In genomic region chr2:128746621-128747151, GRCm38 (mm10) we compare ENCODE assay signal across 9 mouse cellular contexts. TPM values are rescaled to one million over a fixed set of nuclear protein-coding genes. Genes with fewer than 3 reads are reported as not detected.
A peak's percentile ranks its signal among the peaks of the same experiment; 100 is the strongest.
DNase-seq lines count a peak whose midpoint lies in the region; ATAC-seq lines count a peak whose summit lies in the region.
"Had no signal": no experiment of that assay in that cellular context is flagged by ENCODE, and none has a peak within 500 bp of the region (broad histone marks: within the 10 kb centered on the region; RNA-seq: fewer than 3 reads in every experiment).

No protein-coding gene starts in this region.

- H3K36me3 ChIP-seq in liver, embryonic 11.5 days (ENCODE audit: control insufficient read depth, insufficient read depth, low read length), result no peaks in the 10 kb centered on the region
- H3K36me3 ChIP-seq in liver, embryonic 12.5 days, result no peaks in the 10 kb centered on the region
- peaks cover 3% of the 10 kb centered on the region; the same call in 1 of the 2 replicates for H3K36me3 ChIP-seq in heart, embryonic 12.5 days
- no peaks in the 10 kb centered on the region for H3K36me3 ChIP-seq in stomach, embryonic 16.5 days (ENCODE audit: control insufficient read depth, insufficient read depth, low read length)

- H3K4me1 ChIP-seq in liver, embryonic 11.5 days (replicated peaks; ENCODE audit: control insufficient read depth, insufficient read depth, low read length), result no peaks in the 10 kb centered on the region; the same call in 1 of the 2 replicates
- H3K4me1 ChIP-seq in liver, embryonic 12.5 days, result peaks cover 9% of the 10 kb centered on the region; the same call in 1 of the 2 replicates
- peaks cover 40% of the 10 kb centered on the region for H3K4me1 ChIP-seq in heart, embryonic 12.5 days (replicated peaks)
- peaks cover 17% of the 10 kb centered on the region for H3K4me1 ChIP-seq in stomach, embryonic 16.5 days (ENCODE audit: control insufficient read depth, insufficient read depth, low read length)
- H3K4me1 ChIP-seq: liver, embryonic 15.5 days had no signal

- ATAC-seq in liver, embryonic 11.5 days (replicated peaks; ENCODE audit: low FRiP score), result no peak
- ATAC-seq in liver, embryonic 12.5 days, result no peak
- ATAC-seq in heart, embryonic 12.5 days (ENCODE audit: insufficient number of reproducible peaks, low FRiP score), result no peak
- ATAC-seq in stomach, embryonic 16.5 days (ENCODE audit: insufficient read depth, low FRiP score), result no peak

- no peak overlapping the region for H3K4me2 ChIP-seq in liver, embryonic 11.5 days
- no peak overlapping the region for H3K4me2 ChIP-seq in liver, embryonic 12.5 days
- H3K4me2 ChIP-seq in heart, embryonic 12.5 days, result no peak overlapping the region
- H3K4me2 ChIP-seq in stomach, embryonic 16.5 days (ENCODE audit: low read depth, low read length), result peak overlapping the region; percentile 23; the same call in 1 of the 2 replicates
- H3K4me2 ChIP-seq: liver, embryonic 15.5 days had no signal

- 71% methylated on average over 5 of the region's 5 CpGs for WGBS in liver, embryonic 11.5 days
- 61% methylated on average over 5 of the region's 5 CpGs for WGBS in liver, embryonic 12.5 days (ENCODE audit: insufficient replicate concordance)
- WGBS in heart, embryonic 12.5 days, result 76% methylated on average over 5 of the region's 5 CpGs
- 54% methylated on average over 5 of the region's 5 CpGs for WGBS in stomach, embryonic 16.5 days

- H3K9me3 ChIP-seq in liver, embryonic 11.5 days (ENCODE audit: control insufficient read depth, low read length), result no peaks in the 10 kb centered on the region
- H3K9me3 ChIP-seq in liver, embryonic 12.5 days (replicated peaks), result no peaks in the 10 kb centered on the region
- no peaks in the 10 kb centered on the region for H3K9me3 ChIP-seq in heart, embryonic 12.5 days (replicated peaks)
- H3K9me3 ChIP-seq in stomach, embryonic 16.5 days (replicated peaks; ENCODE audit: control insufficient read depth, low read length), result no peaks in the 10 kb centered on the region
- H3K9me3 ChIP-seq: liver, embryonic 15.5 days had no signal

- no peaks in the 10 kb centered on the region for H3K27me3 ChIP-seq in liver, embryonic 11.5 days (replicated peaks; ENCODE audit: control insufficient read depth, insufficient read depth, low read length)
- H3K27me3 ChIP-seq in liver, embryonic 12.5 days (replicated peaks), result no peaks in the 10 kb centered on the region
- no peaks in the 10 kb centered on the region for H3K27me3 ChIP-seq in heart, embryonic 12.5 days (replicated peaks)
- no peaks in the 10 kb centered on the region for H3K27me3 ChIP-seq in stomach, embryonic 16.5 days (ENCODE audit: control insufficient read depth, insufficient read depth, low read length)
- H3K27me3 ChIP-seq: liver, embryonic 15.5 days had no signal

- no peak overlapping the region for H3K4me3 ChIP-seq in liver, embryonic 11.5 days (ENCODE audit: low read depth, low read length)
- no peak overlapping the region for H3K4me3 ChIP-seq in liver, embryonic 12.5 days
- no peak overlapping the region for H3K4me3 ChIP-seq in heart, embryonic 12.5 days
- no peak overlapping the region for H3K4me3 ChIP-seq in stomach, embryonic 16.5 days (replicated peaks; ENCODE audit: low read length)
- H3K4me3 ChIP-seq: erythroblast, embryonic 14.5 days; liver, embryonic 15.5 days had no signal

- H3K9ac ChIP-seq in liver, embryonic 11.5 days (ENCODE audit: low read depth, low read length), result no peak overlapping the region
- H3K9ac ChIP-seq in liver, embryonic 12.5 days, result no peak overlapping the region
- H3K9ac ChIP-seq in heart, embryonic 12.5 days, result 0 out of 2 replicates have a peak overlapping the region, but pooled peaks have one; percentile 29
- H3K9ac ChIP-seq in stomach, embryonic 16.5 days (ENCODE audit: low read length), result peak overlapping the region; percentile 12; the same call in 1 of the 2 replicates
- H3K9ac ChIP-seq: liver, embryonic 15.5 days had no signal

- DNase-seq in liver, embryonic 11.5 days (ENCODE audit: low spot score), result no peak
- peak; percentile 17 to 37 for DNase-seq in kidney, postnatal 4 days
- no peak for DNase-seq in right cerebral cortex, postnatal 10 days (ENCODE audit: low spot score in 2 of 2)
- no peak for DNase-seq in MN1 (ENCODE audit: low spot score)

- H3K27ac ChIP-seq in liver, embryonic 11.5 days (ENCODE audit: low read depth, low read length), result peak overlapping the region; percentile 45; the same call in 1 of the 2 replicates
- no peak overlapping the region for H3K27ac ChIP-seq in liver, embryonic 12.5 days
- H3K27ac ChIP-seq in heart, embryonic 12.5 days (ENCODE audit: poor library complexity, severe bottlenecking), result peak overlapping the region; percentile 63
- H3K27ac ChIP-seq in stomach, embryonic 16.5 days (ENCODE audit: low read length), result peak overlapping the region; percentile 65
- H3K27ac ChIP-seq: liver, embryonic 15.5 days had no signal

RNA-seq across cellular contexts. Expression of gene Mertk, which starts 47.9 kb away (rescaled TPM):
- 4.9 and 6.6 TPM in 2 replicates for polyA plus RNA-seq in liver, embryonic 11.5 days (2014; fragmentation: Nextera tagmentation; extraction: Ambion mirVana)
- 3.6 TPM in 2 replicates for polyA plus RNA-seq in liver, embryonic 12.5 days (2016; fragmentation: Nextera tagmentation; extraction: Ambion mirVana)
- 5.0 and 6.0 TPM in 2 replicates for polyA plus RNA-seq in heart, embryonic 12.5 days (2016; fragmentation: Nextera tagmentation; extraction: Ambion mirVana)
- 6.4 and 6.7 TPM in 2 replicates for polyA plus RNA-seq in stomach, embryonic 16.5 days (2015; fragmentation: Nextera tagmentation; extraction: Ambion mirVana)

RNA-seq across cellular contexts. Expression of gene Anapc1, which starts 59.5 kb away (rescaled TPM):
- 88.6 and 98.9 TPM in 2 replicates for polyA plus RNA-seq in liver, embryonic 11.5 days (2014; fragmentation: Nextera tagmentation; extraction: Ambion mirVana)
- polyA plus RNA-seq in liver, embryonic 12.5 days (2016; fragmentation: Nextera tagmentation; extraction: Ambion mirVana), result 53.1 and 53.7 TPM in 2 replicates
- 58.9 and 63.6 TPM in 2 replicates for polyA plus RNA-seq in heart, embryonic 12.5 days (2016; fragmentation: Nextera tagmentation; extraction: Ambion mirVana)
- polyA plus RNA-seq in stomach, embryonic 16.5 days (2015; fragmentation: Nextera tagmentation; extraction: Ambion mirVana), result 61.3 and 61.6 TPM in 2 replicates

Comparison
In these comparisons a context has a peak if more than half of its experiments do, and no peak if none do; other contexts are left out.
1. DNase-seq: peak in kidney, postnatal 4 days (2 of 2); none in liver, embryonic 11.5 days (single experiment), right cerebral cortex, postnatal 10 days (0 of 2) and MN1 (single experiment).
2. H3K9ac ChIP-seq: peak in heart, embryonic 12.5 days (single experiment) and stomach, embryonic 16.5 days (single experiment); none in liver, embryonic 11.5 days (single experiment) and liver, embryonic 12.5 days (single experiment).